Mouse (Mus musculus) kidney, embryonic 15.5 days (tissue): ENCODE measurements around the gene C1ql1. TPM values are rescaled to one million over a fixed set of nuclear protein-coding genes. Genes with fewer than 3 reads are reported as not detected.
A peak's percentile ranks its signal among the peaks of the same experiment; 100 is the strongest.
"Not testable (repeated sequence)": the region's sequence is repeated elsewhere in the genome, so short reads cannot be mapped to it uniquely, and the experiment has no call there.

Experiments used
- ATAC-seq: fragments of 200-750 bp; cut with Nextera tagmentation; replicated peaks from 2 replicates; pipeline ENCODE4 v1.8.0; 2017; ENCODE audit warnings: moderate TSS enrichment; ENCODE audit not compliant: low FRiP score
- H3K27ac ChIP-seq: fragments of 300-500 bp; sonication (generic); 2 replicates; pipeline ENCODE4 v1.5.1; 2015; ENCODE audit warnings: mild to moderate bottlenecking, inconsistent platforms
- H3K27me3 ChIP-seq: fragments of 300-500 bp; sonication (generic); 2 replicates; pipeline ENCODE4 v1.6.1; 2015; ENCODE audit warnings: inconsistent platforms
- H3K36me3 ChIP-seq: fragments of 300-500 bp; sonication (generic); 2 replicates; pipeline ENCODE4 v1.6.1; 2015; ENCODE audit warnings: inconsistent platforms
- H3K4me1 ChIP-seq: fragments of 300-500 bp; sonication (generic); 2 replicates; pipeline ENCODE4 v1.6.1; 2015; ENCODE audit warnings: inconsistent platforms
- H3K4me2 ChIP-seq: fragments of 300-500 bp; sonication (generic); 2 replicates; pipeline ENCODE4 v1.6.1; 2015; ENCODE audit warnings: moderate library complexity, mild to moderate bottlenecking, inconsistent platforms
- H3K4me3 ChIP-seq: fragments of 300-500 bp; sonication (generic); replicated peaks from 2 replicates; pipeline ENCODE4 v1.5.1; 2015; ENCODE audit warnings: mild to moderate bottlenecking, inconsistent platforms
- H3K9ac ChIP-seq: fragments of 300-500 bp; sonication (generic); 2 replicates; pipeline ENCODE4 v1.6.1; 2015; ENCODE audit warnings: mild to moderate bottlenecking, inconsistent platforms
- H3K9me3 ChIP-seq: fragments of 300-500 bp; sonication (generic); replicated peaks from 2 replicates; pipeline ENCODE4 v1.6.1; 2016; ENCODE audit warnings: inconsistent platforms
- WGBS: fragments of 180-500 bp; shearing (Covaris S2); methylation state at CpG from one replicate; pipeline ENCODE4 v1.1.7; 2015; ENCODE audit warnings: mixed read lengths; 5-methylcytosine and 5-hydroxymethylcytosine counted together
- polyA plus RNA-seq: library from polyadenylated mRNA; unstranded; fragments of >200 nt; fragmentation: Nextera tagmentation; extraction: Ambion mirVana; gene quantifications from 2 replicates; pipeline ENCODE4 v1.2.1, GENCODE M21; 2015

C1ql1 gene
- polyA plus RNA-seq, 1 experiment from 2014 or later: 4.2 TPM

GRCm38 (mm10) chr11:102978052-102978666, 31.7 kb upstream of the C1ql1 start:
- Histone ChIP-seq H3K27ac (no peak overlapping the region), H3K4me1 (peaks cover 6% of the 10 kb centered on the region; the same call in 1 of the 2 replicates), H3K36me3 (no peaks in the 10 kb centered on the region), H3K27me3 (peaks cover 20% of the 10 kb centered on the region), H3K4me2 (no peak overlapping the region), H3K9me3 (no peaks in the 10 kb centered on the region), H3K9ac (no peak overlapping the region), H3K4me3 (no peak overlapping the region)
- 40% methylated on average over 6 of the region's 6 CpGs for WGBS
- no peak for ATAC-seq

- not testable (repeated sequence) for H3K4me3 ChIP-seq, H3K27ac ChIP-seq, H3K36me3 ChIP-seq, H3K4me2 ChIP-seq, ATAC-seq, H3K9me3 ChIP-seq, H3K4me1 ChIP-seq, H3K9ac ChIP-seq
- peaks cover 29% of the 10 kb centered on the region for H3K27me3 ChIP-seq
- 85% methylated on average over 9 of the region's 9 CpGs for WGBS
Observed at GRCm38 (mm10) chr11:102975966-102976365, 29.5 kb upstream of the C1ql1 start.

- 0 out of 2 replicates have a peak, but pooled peaks cover 4% of the 10 kb centered on the region for H3K4me1 ChIP-seq
- H3K9ac ChIP-seq: no peak overlapping the region
- no peak for ATAC-seq
- H3K4me2 ChIP-seq: no peak overlapping the region
- H3K9me3 ChIP-seq: no peaks in the 10 kb centered on the region
- WGBS: 70% methylated on average over 1 of the region's 1 CpGs
- H3K27ac ChIP-seq: no peak overlapping the region
- H3K27me3 ChIP-seq: peaks cover 47% of the 10 kb centered on the region
- no peaks in the 10 kb centered on the region for H3K36me3 ChIP-seq
- no peak overlapping the region for H3K4me3 ChIP-seq
Observed at GRCm38 (mm10) chr11:102972326-102972725, 25.8 kb upstream of the C1ql1 start.

- Histone ChIP-seq H3K4me1 (0 out of 2 replicates have a peak, but pooled peaks cover 4% of the 10 kb centered on the region), H3K9ac (no peak overlapping the region), H3K4me3 (no peak overlapping the region), H3K9me3 (no peaks in the 10 kb centered on the region), H3K27me3 (peaks cover 54% of the 10 kb centered on the region), H3K4me2 (no peak overlapping the region), H3K36me3 (no peaks in the 10 kb centered on the region), H3K27ac (no peak overlapping the region)
- 44% methylated on average over 5 of the region's 5 CpGs for WGBS
- ATAC-seq: no peak
Observed at GRCm38 (mm10) chr11:102971604-102972003, 25.1 kb upstream of the C1ql1 start.

GRCm38 (mm10) chr11:102964547-102965091, 18.1 kb upstream of the C1ql1 start:
- peaks cover 30% of the 10 kb centered on the region for H3K4me1 ChIP-seq
- H3K27me3 ChIP-seq: peaks cover 47% of the 10 kb centered on the region
- peak; percentile 65 for ATAC-seq
- H3K9me3 ChIP-seq: no peaks in the 10 kb centered on the region
- H3K27ac ChIP-seq: 0 out of 2 replicates have a peak overlapping the region, but pooled peaks have one; percentile 7
- WGBS: 36% methylated on average over 16 of the region's 16 CpGs
- H3K4me3 ChIP-seq: no peak overlapping the region
- no peak overlapping the region for H3K9ac ChIP-seq
- no peaks in the 10 kb centered on the region for H3K36me3 ChIP-seq
- peak overlapping the region; percentile 40 for H3K4me2 ChIP-seq

- WGBS: 16% methylated on average over 24 of the region's 24 CpGs
Observed at GRCm38 (mm10) chr11:102963855-102964546, 17.5 kb upstream of the C1ql1 start.

GRCm38 (mm10) chr11:102963246-102963854, 16.9 kb upstream of the C1ql1 start:
- Histone ChIP-seq H3K4me1 (peaks cover 30% of the 10 kb centered on the region), H3K9me3 (no peaks in the 10 kb centered on the region), H3K4me2 (peak overlapping the region; percentile 40), H3K27me3 (peaks cover 44% of the 10 kb centered on the region), H3K27ac (0 out of 2 replicates have a peak overlapping the region, but pooled peaks have one; percentile 5), H3K36me3 (no peaks in the 10 kb centered on the region), H3K4me3 (0 out of 2 replicates have a peak overlapping the region, but pooled peaks have one; percentile 8), H3K9ac (no peak overlapping the region)
- peak; percentile 19; the same call in 1 of the 2 replicates for ATAC-seq
- 6% methylated on average over 16 of the region's 16 CpGs for WGBS

More at GRCm38 (mm10) chr11:102963855-102964546, 17.5 kb upstream of the C1ql1 start:
- no peak overlapping the region for H3K9ac ChIP-seq
- peaks cover 30% of the 10 kb centered on the region for H3K4me1 ChIP-seq
- H3K4me3 ChIP-seq: 0 out of 2 replicates have a peak overlapping the region, but pooled peaks have one; percentile 8
- H3K36me3 ChIP-seq: no peaks in the 10 kb centered on the region
- 0 out of 2 replicates have a peak overlapping the region, but pooled peaks have one; percentile 7 for H3K27ac ChIP-seq
- ATAC-seq: no peak
- peaks cover 44% of the 10 kb centered on the region for H3K27me3 ChIP-seq
- peak overlapping the region; percentile 40 for H3K4me2 ChIP-seq
- no peaks in the 10 kb centered on the region for H3K9me3 ChIP-seq

- Histone ChIP-seq H3K27ac (no peak overlapping the region), H3K36me3 (no peaks in the 10 kb centered on the region), H3K4me2 (peak overlapping the region; percentile 40), H3K4me1 (peaks cover 30% of the 10 kb centered on the region), H3K9me3 (no peaks in the 10 kb centered on the region), H3K4me3 (0 out of 2 replicates have a peak overlapping the region, but pooled peaks have one; percentile 1), H3K9ac (no peak overlapping the region), H3K27me3 (peaks cover 42% of the 10 kb centered on the region)
- ATAC-seq: no peak
- 35% methylated on average over 7 of the region's 7 CpGs for WGBS
Observed at GRCm38 (mm10) chr11:102962861-102963245, 16.4 kb upstream of the C1ql1 start.

GRCm38 (mm10) chr11:102961082-102961481, 14.6 kb upstream of the C1ql1 start:
- ATAC-seq: no peak
- Histone ChIP-seq H3K9ac (no peak overlapping the region), H3K4me2 (no peak overlapping the region), H3K4me3 (no peak overlapping the region), H3K27me3 (peaks cover 37% of the 10 kb centered on the region), H3K36me3 (no peaks in the 10 kb centered on the region), H3K9me3 (no peaks in the 10 kb centered on the region), H3K27ac (no peak overlapping the region), H3K4me1 (peaks cover 30% of the 10 kb centered on the region)
- WGBS: 85% methylated on average over 4 of the region's 4 CpGs

GRCm38 (mm10) chr11:102958870-102959269, 12.4 kb upstream of the C1ql1 start:
- no peak overlapping the region for H3K4me3 ChIP-seq
- no peaks in the 10 kb centered on the region for H3K36me3 ChIP-seq
- peaks cover 43% of the 10 kb centered on the region for H3K27me3 ChIP-seq
- H3K9me3 ChIP-seq: no peaks in the 10 kb centered on the region
- peaks cover 13% of the 10 kb centered on the region for H3K4me1 ChIP-seq
- WGBS: 79% methylated on average over 1 of the region's 1 CpGs
- no peak for ATAC-seq
- no peak overlapping the region for H3K27ac ChIP-seq
- H3K4me2 ChIP-seq: no peak overlapping the region
- H3K9ac ChIP-seq: no peak overlapping the region

- 84% methylated on average over 6 of the region's 6 CpGs for WGBS
- ATAC-seq: no peak
- H3K4me2 ChIP-seq: no peak overlapping the region
Observed at GRCm38 (mm10) chr11:102958431-102958830, 11.9 kb upstream of the C1ql1 start.

GRCm38 (mm10) chr11:102957692-102958091, 11.2 kb upstream of the C1ql1 start:
- no peaks in the 10 kb centered on the region for H3K9me3 ChIP-seq
- WGBS: 80% methylated on average over 8 of the region's 8 CpGs
- no peak overlapping the region for H3K4me3 ChIP-seq
- no peak overlapping the region for H3K27ac ChIP-seq
- ATAC-seq: no peak
- no peak overlapping the region for H3K4me2 ChIP-seq
- no peaks in the 10 kb centered on the region for H3K36me3 ChIP-seq
- H3K27me3 ChIP-seq: peaks cover 41% of the 10 kb centered on the region
- peaks cover 5% of the 10 kb centered on the region for H3K4me1 ChIP-seq
- no peak overlapping the region for H3K9ac ChIP-seq

More at GRCm38 (mm10) chr11:102958431-102958830, 11.9 kb upstream of the C1ql1 start:
- peaks cover 42% of the 10 kb centered on the region for H3K27me3 ChIP-seq
- H3K9me3 ChIP-seq: no peaks in the 10 kb centered on the region
- no peak overlapping the region for H3K4me3 ChIP-seq
- H3K9ac ChIP-seq: no peak overlapping the region
- H3K4me1 ChIP-seq: peaks cover 9% of the 10 kb centered on the region
- H3K36me3 ChIP-seq: no peaks in the 10 kb centered on the region
- no peak overlapping the region for H3K27ac ChIP-seq
